Mouse (Mus musculus): ENCODE measurements around the gene Kdm2b.

DNA sequence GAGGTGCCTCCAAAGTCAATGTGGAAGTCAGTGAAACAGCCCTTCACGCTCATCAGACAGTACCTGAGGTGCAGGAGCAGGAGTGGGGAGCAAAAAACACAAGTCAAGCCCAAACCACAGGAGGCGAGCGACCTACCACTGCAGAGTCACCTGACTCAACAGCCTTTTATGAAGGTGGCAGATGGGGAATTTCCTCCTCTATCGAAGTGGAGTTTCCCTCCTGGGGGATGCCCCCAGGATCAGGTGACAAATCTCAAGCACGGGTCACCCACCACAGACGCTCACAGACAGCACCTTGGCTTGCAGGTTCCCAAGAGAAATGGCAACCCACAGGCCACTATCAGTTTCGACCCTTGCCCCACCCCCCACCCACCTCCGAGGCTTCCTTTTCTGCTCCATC is 40.5 kb downstream of the Kdm2b start:
- no peak for TF ChIP-seq CTCF (conservative IDR thresholded peaks at IDR 0.05; ENCODE audit: insufficient read depth, insufficient read length, low read depth, low read length)
- no peak for TF ChIP-seq POLR2A (IDR thresholded peaks at IDR 0.05; ENCODE audit: low read depth, low read length)
